Mouse (Mus musculus) embryonic facial prominence, embryonic 12.5 days (tissue): ENCODE results near the gene Opn5. TPM values are rescaled to one million over a fixed set of nuclear protein-coding genes. Genes with fewer than 3 reads are reported as not detected.

Source experiments
- ATAC-seq: fragments of 200-750 bp; cut with Nextera tagmentation; 2 replicates; pipeline ENCODE4 v1.8.0; 2017; ENCODE audit not compliant: insufficient number of reproducible peaks, insufficient read depth, low FRiP score, low TSS enrichment
- H3K27ac ChIP-seq: fragments of 300-500 bp; sonication (generic); 2 replicates; pipeline ENCODE4 v1.5.1; 2016; ENCODE audit warnings: mild to moderate bottlenecking
- H3K27me3 ChIP-seq: fragments of 300-500 bp; sonication (generic); 2 replicates; pipeline ENCODE4 v1.6.1; 2016; ENCODE audit warnings: mild to moderate bottlenecking, moderate library complexity
- H3K36me3 ChIP-seq: fragments of 300-500 bp; sonication (generic); 2 replicates; pipeline ENCODE4 v1.6.1; 2016; ENCODE audit warnings: mild to moderate bottlenecking
- H3K4me1 ChIP-seq: fragments of 300-500 bp; sonication (generic); 2 replicates; pipeline ENCODE4 v1.6.1; 2016
- H3K4me2 ChIP-seq: fragments of 300-500 bp; sonication (generic); replicated peaks from 2 replicates; pipeline ENCODE4 v1.6.1; 2016; ENCODE audit warnings: mild to moderate bottlenecking, moderate library complexity
- H3K4me3 ChIP-seq: fragments of 300-500 bp; sonication (generic); 2 replicates; pipeline ENCODE4 v1.5.1; 2016; ENCODE audit warnings: mild to moderate bottlenecking
- H3K9ac ChIP-seq: fragments of 300-500 bp; sonication (generic); 2 replicates; pipeline ENCODE4 v1.6.1; 2016; ENCODE audit warnings: mild to moderate bottlenecking, moderate library complexity
- H3K9me3 ChIP-seq: fragments of 300-500 bp; sonication (generic); 2 replicates; pipeline ENCODE4 v1.6.1; 2016; ENCODE audit warnings: mild to moderate bottlenecking, moderate library complexity
- WGBS: fragments of 180-500 bp; shearing (Covaris S2); methylation state at CpG from one replicate; pipeline ENCODE4 v1.1.7; 2016; 5-methylcytosine and 5-hydroxymethylcytosine counted together
- polyA plus RNA-seq: library from polyadenylated mRNA; unstranded; fragments of >200 nt; fragmentation: Nextera tagmentation; extraction: Ambion mirVana; gene quantifications from 2 replicates; pipeline ENCODE4 v1.2.1, GENCODE M21; 2016

The Opn5 gene
- not detected in 2 replicates for polyA plus RNA-seq

GRCm38 (mm10) chr17:42611295-42611694 is at the start of gene Opn5:
Gene Opn5, minus strand, starts transcription at chr17:42611395.
- Histone ChIP-seq H3K9ac (no peak within 1 kb of the TSS), H3K27ac (no peak within 1 kb of the TSS), H3K4me3 (no peak within 1 kb of the TSS), H3K27me3 (no peaks in the 10 kb centered on the region), H3K36me3 (no peaks in the 10 kb centered on the region), H3K4me1 (peaks cover 4% of the 10 kb centered on the region; the same call in 1 of the 2 replicates), H3K9me3 (no peaks in the 10 kb centered on the region), H3K4me2 (no peak within 1 kb of the TSS)
- 81% methylated on average over 8 of the region's 8 CpGs for WGBS
- ATAC-seq = no peak

- Histone ChIP-seq H3K9ac (no peak overlapping the region), H3K27ac (no peak overlapping the region), H3K4me1 (no peaks in the 10 kb centered on the region), H3K27me3 (no peaks in the 10 kb centered on the region), H3K9me3 (no peaks in the 10 kb centered on the region), H3K36me3 (no peaks in the 10 kb centered on the region), H3K4me3 (no peak overlapping the region), H3K4me2 (peak overlapping the region; percentile 30; the same call in 1 of the 2 replicates)
- WGBS = 22% methylated on average over 14 of the region's 14 CpGs
- ATAC-seq = no peak
Measured at GRCm38 (mm10) chr17:42658634-42659422, 47.6 kb upstream of the Opn5 start.

GRCm38 (mm10) chr17:42643416-42643815 is 32.2 kb upstream of the Opn5 start:
- Histone ChIP-seq H3K36me3 (no peaks in the 10 kb centered on the region), H3K9me3 (no peaks in the 10 kb centered on the region), H3K4me3 (no peak overlapping the region), H3K27me3 (no peaks in the 10 kb centered on the region), H3K4me2 (no peak overlapping the region), H3K27ac (no peak overlapping the region), H3K9ac (no peak overlapping the region), H3K4me1 (no peaks in the 10 kb centered on the region)
- no peak for ATAC-seq
- WGBS = 86% methylated on average over 3 of the region's 3 CpGs

GRCm38 (mm10) chr17:42630206-42630605 is 19.0 kb upstream of the Opn5 start:
- Histone ChIP-seq H3K9me3 (no peaks in the 10 kb centered on the region), H3K4me2 (no peak overlapping the region), H3K27me3 (no peaks in the 10 kb centered on the region), H3K4me3 (no peak overlapping the region), H3K36me3 (no peaks in the 10 kb centered on the region), H3K27ac (no peak overlapping the region), H3K9ac (no peak overlapping the region), H3K4me1 (no peaks in the 10 kb centered on the region)
- no peak for ATAC-seq
- WGBS = 91% methylated on average over 2 of the region's 2 CpGs

GRCm38 (mm10) chr17:42613043-42613737 is 2.0 kb upstream of the Opn5 start:
- H3K9ac ChIP-seq = no peak overlapping the region
- ATAC-seq = no peak

GRCm38 (mm10) chr17:42608270-42608669 is 2.9 kb downstream of the Opn5 start:
- Histone ChIP-seq H3K36me3 (no peaks in the 10 kb centered on the region), H3K9ac (no peak overlapping the region), H3K4me1 (peaks cover 4% of the 10 kb centered on the region; the same call in 1 of the 2 replicates), H3K27me3 (no peaks in the 10 kb centered on the region), H3K4me2 (no peak overlapping the region), H3K27ac (no peak overlapping the region), H3K9me3 (no peaks in the 10 kb centered on the region), H3K4me3 (no peak overlapping the region)
- 34% methylated on average over 3 of the region's 3 CpGs for WGBS
- ATAC-seq = no peak

More at GRCm38 (mm10) chr17:42613043-42613737, 2.0 kb upstream of the Opn5 start:
- no peaks in the 10 kb centered on the region for H3K36me3 ChIP-seq
- H3K27ac ChIP-seq = no peak overlapping the region
- H3K4me3 ChIP-seq = no peak overlapping the region
- H3K9me3 ChIP-seq = no peaks in the 10 kb centered on the region
- no peaks in the 10 kb centered on the region for H3K27me3 ChIP-seq
- H3K4me1 ChIP-seq = peaks cover 2% of the 10 kb centered on the region; the same call in 1 of the 2 replicates
- 34% methylated on average over 6 of the region's 6 CpGs for WGBS
- no peak overlapping the region for H3K4me2 ChIP-seq

GRCm38 (mm10) chr17:42602829-42603784 is 8.1 kb downstream of the Opn5 start:
- Histone ChIP-seq H3K4me1 (peaks cover under 1% of the 10 kb centered on the region; the same call in 1 of the 2 replicates), H3K4me3 (no peak overlapping the region), H3K36me3 (no peaks in the 10 kb centered on the region), H3K9ac (no peak overlapping the region), H3K27me3 (no peaks in the 10 kb centered on the region), H3K9me3 (no peaks in the 10 kb centered on the region), H3K27ac (no peak overlapping the region), H3K4me2 (no peak overlapping the region)
- WGBS = 24% methylated on average over 15 of the region's 15 CpGs
- peak; percentile 72 for ATAC-seq

GRCm38 (mm10) chr17:42586486-42586885 is 24.7 kb downstream of the Opn5 start:
- no peak overlapping the region for H3K4me2 ChIP-seq
- no peak overlapping the region for H3K27ac ChIP-seq
- no peaks in the 10 kb centered on the region for H3K36me3 ChIP-seq
- H3K27me3 ChIP-seq = no peaks in the 10 kb centered on the region
- no peak overlapping the region for H3K4me3 ChIP-seq
- no peak for ATAC-seq
- H3K9me3 ChIP-seq = no peaks in the 10 kb centered on the region
- no peaks in the 10 kb centered on the region for H3K4me1 ChIP-seq
- H3K9ac ChIP-seq = no peak overlapping the region
- WGBS = 51% methylated on average over 1 of the region's 1 CpGs

GRCm38 (mm10) chr17:42583029-42583331 is 28.2 kb downstream of the Opn5 start:
- Histone ChIP-seq H3K4me3 (no peak overlapping the region), H3K9ac (no peak overlapping the region), H3K4me1 (no peaks in the 10 kb centered on the region), H3K36me3 (no peaks in the 10 kb centered on the region), H3K9me3 (no peaks in the 10 kb centered on the region), H3K27me3 (no peaks in the 10 kb centered on the region), H3K4me2 (no peak overlapping the region), H3K27ac (no peak overlapping the region)
- 81% methylated on average over 2 of the region's 2 CpGs for WGBS
- no peak for ATAC-seq

GRCm38 (mm10) chr17:42582281-42583028 is 28.7 kb downstream of the Opn5 start:
- Histone ChIP-seq H3K4me2 (no peak overlapping the region), H3K4me1 (peaks cover 2% of the 10 kb centered on the region; the same call in 1 of the 2 replicates), H3K27me3 (no peaks in the 10 kb centered on the region), H3K27ac (no peak overlapping the region), H3K4me3 (no peak overlapping the region), H3K36me3 (no peaks in the 10 kb centered on the region), H3K9me3 (no peaks in the 10 kb centered on the region), H3K9ac (no peak overlapping the region)
- ATAC-seq = no peak
- whole genome bisulfite sequencing = 87% methylated on average over 1 of the region's 1 CpGs

- Histone ChIP-seq H3K36me3 (no peaks in the 10 kb centered on the region), H3K27ac (0 out of 2 replicates have a peak overlapping the region, but pooled peaks have one; percentile 30), H3K4me1 (peaks cover 12% of the 10 kb centered on the region; the same call in 1 of the 2 replicates), H3K9me3 (no peaks in the 10 kb centered on the region), H3K27me3 (no peaks in the 10 kb centered on the region), H3K4me3 (no peak overlapping the region), H3K4me2 (no peak overlapping the region), H3K9ac (no peak overlapping the region)
- ATAC-seq = no peak
- WGBS = 69% methylated on average over 4 of the region's 4 CpGs
Measured at GRCm38 (mm10) chr17:42580623-42581022, 30.6 kb downstream of the Opn5 start.
